Mouse (Mus musculus) midbrain, embryonic 10.5 days (tissue): ENCODE measurements around the gene Baz2b. TPM values are rescaled to one million over a fixed set of nuclear protein-coding genes. Genes with fewer than 3 reads are reported as not detected.

Experiments used
- DNase-seq: peaks from one replicate; pipeline ENCODE4 v3.0.0-alpha.2; 2017; ENCODE audit warnings: low spot score
- H3K27ac ChIP-seq: fragments of 300-500 bp; sonication (generic); replicated peaks from 2 replicates; pipeline ENCODE4 v1.5.1; 2016; ENCODE audit warnings: mild to moderate bottlenecking
- H3K27me3 ChIP-seq: fragments of 300-500 bp; sonication (generic); 2 replicates; pipeline ENCODE4 v1.6.1; 2016; ENCODE audit warnings: low read depth, mild to moderate bottlenecking; ENCODE audit not compliant: poor library complexity, severe bottlenecking
- H3K36me3 ChIP-seq: fragments of 300-500 bp; sonication (generic); 2 replicates; pipeline ENCODE4 v1.6.1; 2016; ENCODE audit warnings: mild to moderate bottlenecking, moderate library complexity
- H3K4me1 ChIP-seq: fragments of 300-500 bp; sonication (generic); 2 replicates; pipeline ENCODE4 v1.6.1; 2016
- H3K4me3 ChIP-seq: fragments of 300-500 bp; sonication (generic); 2 replicates; pipeline ENCODE4 v1.5.1; 2016; ENCODE audit warnings: mild to moderate bottlenecking, moderate library complexity
- H3K9me3 ChIP-seq: fragments of 300-500 bp; sonication (generic); replicated peaks from 2 replicates; pipeline ENCODE4 v1.6.1; 2016; ENCODE audit warnings: mild to moderate bottlenecking
- WGBS: fragments of 180-500 bp; shearing (Covaris S2); methylation state at CpG from one replicate; pipeline ENCODE4 v1.1.7; 2016; 5-methylcytosine and 5-hydroxymethylcytosine counted together
- polyA plus RNA-seq: library from polyadenylated mRNA; unstranded; fragments of >200 nt; fragmentation: Nextera tagmentation; extraction: Ambion mirVana; gene quantifications from 2 replicates; pipeline ENCODE4 v1.2.1, GENCODE M21; 2016

Gene Baz2b
- polyA plus RNA-seq, 1 experiment from 2014 or later = 59.7 TPM

DNA sequence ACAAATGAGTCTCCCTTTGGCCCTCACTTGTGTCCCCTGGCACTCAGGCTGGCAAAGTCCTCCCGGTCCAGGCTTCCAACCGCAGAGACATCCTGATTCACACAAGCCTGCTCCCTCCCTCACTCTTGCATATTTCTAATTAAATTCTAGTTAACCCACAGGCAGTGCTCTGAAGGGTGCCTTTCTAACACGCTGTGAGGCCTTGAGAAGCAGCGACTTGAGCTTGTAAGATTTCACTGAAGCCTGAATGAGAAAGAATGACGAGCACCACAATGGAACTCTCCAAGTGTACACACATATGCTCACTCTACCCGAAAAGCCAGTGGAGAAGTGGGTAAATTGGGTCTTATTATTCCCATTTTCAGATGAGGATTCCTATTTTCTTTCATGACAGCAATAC, 183.1 kb downstream of the Baz2b start:
- 47% methylated on average over 6 of the region's 6 CpGs for WGBS

GRCm38 (mm10) chr2:60023777-60024176, 185.9 kb downstream of the Baz2b start:
- Histone ChIP-seq H3K27ac (no peak overlapping the region), H3K36me3 (peaks cover 7% of the 10 kb centered on the region; the same call in 1 of the 2 replicates), H3K4me3 (no peak overlapping the region), H3K27me3 (no peaks in the 10 kb centered on the region), H3K4me1 (peaks cover 11% of the 10 kb centered on the region), H3K9me3 (no peaks in the 10 kb centered on the region)
- DNase-seq = no peak
- WGBS = 92% methylated on average over 7 of the region's 7 CpGs

More for the DNA sequence above, 183.1 kb downstream of the Baz2b start:
- no peaks in the 10 kb centered on the region for H3K27me3 ChIP-seq
- H3K9me3 ChIP-seq = no peaks in the 10 kb centered on the region
- peaks cover 6% of the 10 kb centered on the region; the same call in 1 of the 2 replicates for H3K36me3 ChIP-seq
- no peak overlapping the region for H3K4me3 ChIP-seq
- peaks cover 10% of the 10 kb centered on the region for H3K4me1 ChIP-seq
- no peak for DNase-seq
- H3K27ac ChIP-seq = no peak overlapping the region

DNA sequence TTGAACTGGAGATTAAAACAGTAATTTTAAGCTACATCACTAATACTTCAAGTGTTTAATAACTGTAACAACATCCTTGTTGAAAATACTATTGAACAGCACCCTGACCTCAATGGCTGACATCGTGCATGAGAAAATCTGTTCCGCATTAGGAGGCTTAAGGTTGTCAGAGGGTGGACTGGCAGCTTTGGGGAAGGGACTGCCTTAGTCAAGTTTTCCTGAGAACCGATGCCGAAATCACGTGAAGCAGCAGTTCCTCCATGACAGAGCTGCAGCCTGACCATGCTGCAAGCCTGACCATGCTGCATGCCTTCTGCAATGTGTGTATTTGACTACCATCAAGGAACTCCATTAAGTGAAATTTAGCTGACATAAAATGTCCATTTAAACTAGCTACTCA, 188.1 kb downstream of the Baz2b start:
- H3K36me3 ChIP-seq = peaks cover 4% of the 10 kb centered on the region; the same call in 1 of the 2 replicates
- DNase-seq = no peak
- 69% methylated on average over 5 of the region's 5 CpGs for WGBS
- no peaks in the 10 kb centered on the region for H3K27me3 ChIP-seq
- H3K27ac ChIP-seq = no peak overlapping the region
- peaks cover 7% of the 10 kb centered on the region for H3K4me1 ChIP-seq
- no peaks in the 10 kb centered on the region for H3K9me3 ChIP-seq
- H3K4me3 ChIP-seq = no peak overlapping the region

DNA sequence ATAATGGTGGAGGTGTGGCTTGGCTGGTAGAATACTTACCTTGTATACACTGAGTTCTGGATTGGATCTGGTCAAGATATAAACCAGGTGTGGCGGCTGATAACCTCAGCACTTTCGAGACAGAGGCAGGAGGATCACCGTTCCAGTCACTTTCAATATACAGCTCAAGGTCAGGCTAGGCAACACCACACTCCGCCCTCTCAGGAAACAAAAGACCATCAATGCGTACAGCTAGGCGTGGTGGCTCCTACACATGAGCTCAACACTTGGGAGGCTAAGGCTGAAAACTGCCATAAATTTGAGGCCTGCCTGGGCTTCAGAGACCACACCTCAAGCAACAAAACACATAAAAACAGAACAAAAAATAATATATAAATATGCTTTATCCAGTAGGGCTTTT, 188.5 kb downstream of the Baz2b start:
- Histone ChIP-seq H3K4me3 (no peak overlapping the region), H3K4me1 (peaks cover 5% of the 10 kb centered on the region; the same call in 1 of the 2 replicates), H3K27me3 (no peaks in the 10 kb centered on the region), H3K27ac (no peak overlapping the region), H3K9me3 (no peaks in the 10 kb centered on the region), H3K36me3 (peaks cover 4% of the 10 kb centered on the region; the same call in 1 of the 2 replicates)
- WGBS = 94% methylated on average over 6 of the region's 6 CpGs
- DNase-seq = no peak

DNA sequence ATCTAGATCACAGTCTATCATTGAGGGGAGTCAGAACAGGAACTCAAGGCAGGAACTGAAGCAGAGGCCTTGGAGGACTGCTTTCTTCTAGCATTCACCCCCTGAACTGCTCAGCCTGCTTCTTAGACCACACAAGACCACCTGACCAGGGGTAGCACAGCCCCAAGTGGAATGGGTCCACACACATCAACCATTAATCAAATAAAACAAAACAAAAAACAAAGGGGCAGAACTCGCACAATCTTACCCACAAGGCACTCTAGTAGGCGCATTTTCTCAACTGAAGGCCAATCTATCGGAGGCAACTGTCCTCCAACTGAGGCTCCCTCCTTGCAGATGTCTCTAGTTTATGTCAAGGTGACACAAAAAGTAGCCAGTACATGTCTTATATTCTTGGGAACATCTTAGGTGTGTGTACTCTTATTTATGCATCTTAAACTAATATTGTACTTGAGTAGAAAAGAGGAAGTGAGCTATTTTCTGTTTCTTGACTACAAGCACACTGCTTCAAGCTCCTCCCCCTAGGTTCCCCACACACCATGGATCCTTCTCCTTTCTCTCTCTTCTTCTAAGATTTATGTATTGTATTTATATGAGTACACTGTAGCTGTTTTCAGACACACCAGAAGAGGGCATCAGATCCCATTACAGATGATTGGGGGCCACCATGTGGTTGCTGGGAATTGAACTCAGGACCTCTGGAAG, 189.9 kb downstream of the Baz2b start:
- H3K27me3 ChIP-seq = no peaks in the 10 kb centered on the region
- 94% methylated on average over 3 of the region's 3 CpGs for WGBS
- peaks cover 5% of the 10 kb centered on the region; the same call in 1 of the 2 replicates for H3K4me1 ChIP-seq
- no peaks in the 10 kb centered on the region for H3K9me3 ChIP-seq
- DNase-seq = no peak
- H3K27ac ChIP-seq = no peak overlapping the region
- no peak overlapping the region for H3K4me3 ChIP-seq
- H3K36me3 ChIP-seq = peaks cover 4% of the 10 kb centered on the region; the same call in 1 of the 2 replicates

DNA sequence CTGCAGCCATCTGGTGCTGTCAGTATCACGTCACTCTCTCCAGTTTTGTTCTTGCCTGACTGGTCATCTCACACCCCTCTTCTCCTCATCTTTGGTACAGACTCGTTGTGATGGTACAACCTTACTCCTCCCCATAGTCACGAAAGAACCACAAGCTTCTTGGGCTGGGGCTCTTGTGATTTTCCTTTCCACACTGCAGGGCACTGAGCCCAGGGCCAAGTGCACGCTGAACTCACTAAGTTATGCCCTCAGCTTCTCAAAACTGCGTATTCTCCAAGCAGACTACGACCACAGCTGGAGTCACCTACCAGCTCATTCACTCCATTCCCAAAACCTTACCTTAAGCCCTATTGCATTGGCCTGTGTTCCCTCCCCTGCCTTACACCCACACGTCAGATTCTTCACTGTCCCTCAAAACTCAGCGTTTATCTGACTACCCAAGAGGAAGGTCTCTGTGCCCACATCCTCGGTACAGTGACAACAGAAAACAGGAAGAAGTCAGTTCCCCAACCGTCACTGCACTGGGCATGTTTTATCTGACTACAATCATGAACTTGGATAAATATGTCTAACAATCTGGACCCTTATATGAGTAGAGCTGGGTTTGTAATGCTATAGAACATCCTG, 190.7 kb downstream of the Baz2b start:
- Histone ChIP-seq H3K27me3 (no peaks in the 10 kb centered on the region), H3K27ac (no peak overlapping the region), H3K36me3 (peaks cover 4% of the 10 kb centered on the region; the same call in 1 of the 2 replicates), H3K9me3 (no peaks in the 10 kb centered on the region), H3K4me1 (peaks cover 4% of the 10 kb centered on the region; the same call in 1 of the 2 replicates), H3K4me3 (no peak overlapping the region)
- no peak for DNase-seq
- WGBS = 89% methylated on average over 10 of the region's 10 CpGs

DNA sequence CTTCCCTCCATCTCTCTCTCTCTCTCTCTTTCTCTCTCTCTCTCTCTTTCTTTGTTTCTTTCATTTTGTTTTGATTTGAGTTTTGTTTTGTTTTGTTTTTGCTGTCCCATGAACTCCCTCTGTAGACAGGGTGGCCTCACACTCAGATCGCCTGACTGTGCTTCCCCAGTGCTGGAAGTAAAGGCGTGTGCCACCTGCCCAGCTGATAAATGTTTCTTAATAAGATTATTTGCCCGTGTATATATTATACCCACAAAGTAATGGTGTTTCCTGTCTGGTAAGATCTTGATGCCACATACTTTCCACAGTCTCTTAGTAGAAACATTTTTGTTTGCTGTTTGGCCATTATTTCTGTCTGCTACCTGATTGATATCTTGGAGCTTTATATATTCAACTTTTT, 198.1 kb downstream of the Baz2b start:
- Histone ChIP-seq H3K27ac (no peak overlapping the region), H3K9me3 (no peaks in the 10 kb centered on the region), H3K36me3 (0 out of 2 replicates have a peak, but pooled peaks cover 3% of the 10 kb centered on the region), H3K4me1 (no peaks in the 10 kb centered on the region; the same call in 1 of the 2 replicates), H3K27me3 (no peaks in the 10 kb centered on the region), H3K4me3 (no peak overlapping the region)
- WGBS = 90% methylated on average over 3 of the region's 3 CpGs
- no peak for DNase-seq

GRCm38 (mm10) chr2:60003665-60004045, 206.0 kb downstream of the Baz2b start:
- Histone ChIP-seq H3K4me1 (no peaks in the 10 kb centered on the region), H3K4me3 (no peak overlapping the region), H3K9me3 (no peaks in the 10 kb centered on the region), H3K27me3 (no peaks in the 10 kb centered on the region), H3K27ac (no peak overlapping the region), H3K36me3 (peaks cover 68% of the 10 kb centered on the region)
- DNase-seq = no peak
- 98% methylated on average over 5 of the region's 5 CpGs for WGBS

GRCm38 (mm10) chr2:60003038-60003664, 206.5 kb downstream of the Baz2b start:
- Histone ChIP-seq H3K4me1 (no peaks in the 10 kb centered on the region), H3K4me3 (no peak overlapping the region), H3K36me3 (peaks cover 70% of the 10 kb centered on the region), H3K27ac (no peak overlapping the region), H3K27me3 (no peaks in the 10 kb centered on the region), H3K9me3 (no peaks in the 10 kb centered on the region)
- WGBS = 87% methylated on average over 5 of the region's 5 CpGs
- no peak for DNase-seq

GRCm38 (mm10) chr2:60000268-60000667, 209.4 kb downstream of the Baz2b start:
- 93% methylated on average over 4 of the region's 4 CpGs for WGBS
- Histone ChIP-seq H3K4me3 (no peak overlapping the region), H3K36me3 (peaks cover 64% of the 10 kb centered on the region), H3K4me1 (no peaks in the 10 kb centered on the region), H3K27me3 (no peaks in the 10 kb centered on the region), H3K9me3 (no peaks in the 10 kb centered on the region), H3K27ac (no peak overlapping the region)
- no peak for DNase-seq

DNA sequence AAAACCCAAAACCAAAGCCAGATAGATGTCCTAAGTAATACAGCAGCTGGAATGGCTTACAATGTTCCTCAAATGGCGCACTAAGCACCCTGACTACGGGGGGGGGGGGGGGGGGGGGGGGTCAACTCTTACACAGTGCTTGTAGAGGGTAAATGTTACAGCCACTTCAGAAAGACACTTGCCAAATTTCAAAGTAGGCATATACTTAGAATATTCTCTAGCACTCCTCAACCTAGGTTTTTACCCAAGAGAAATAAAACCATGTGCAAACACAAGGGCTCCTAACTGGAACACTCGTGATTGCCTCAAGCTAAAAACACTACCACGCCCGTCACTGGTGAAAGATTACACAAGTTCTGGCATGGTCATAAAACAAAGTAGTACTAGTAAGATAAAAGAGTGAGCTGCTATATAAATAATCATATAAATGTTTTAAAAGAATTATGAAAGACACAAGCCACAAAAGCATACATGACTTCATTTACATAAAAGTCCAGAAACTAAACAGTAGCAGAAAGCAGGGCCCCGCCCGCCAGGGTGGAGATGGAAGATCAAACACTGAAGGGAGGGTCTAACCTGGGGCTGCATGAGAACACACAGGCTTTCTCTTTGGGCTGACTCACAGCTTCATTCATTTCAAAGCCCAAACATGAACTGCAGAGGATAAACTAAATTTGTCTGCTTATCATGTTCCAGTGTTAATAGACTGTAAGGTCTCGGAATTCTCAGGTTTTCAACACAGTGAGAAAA, 212.0 kb downstream of the Baz2b start:
- 91% methylated on average over 8 of the region's 8 CpGs for WGBS
- Histone ChIP-seq H3K27ac (no peak overlapping the region), H3K27me3 (no peaks in the 10 kb centered on the region), H3K36me3 (peaks cover 45% of the 10 kb centered on the region), H3K4me3 (no peak overlapping the region), H3K9me3 (no peaks in the 10 kb centered on the region), H3K4me1 (no peaks in the 10 kb centered on the region)
- DNase-seq = no peak

GRCm38 (mm10) chr2:59996911-59997310, 212.7 kb downstream of the Baz2b start:
- 94% methylated on average over 5 of the region's 5 CpGs for WGBS

More at GRCm38 (mm10) chr2:59996911-59997310, 212.7 kb downstream of the Baz2b start:
- Histone ChIP-seq H3K27ac (no peak overlapping the region), H3K4me1 (peaks cover 4% of the 10 kb centered on the region), H3K36me3 (peaks cover 47% of the 10 kb centered on the region), H3K27me3 (no peaks in the 10 kb centered on the region), H3K9me3 (no peaks in the 10 kb centered on the region), H3K4me3 (no peak overlapping the region)
- no peak for DNase-seq
